Mouse (Mus musculus) midbrain, embryonic 14.5 days (tissue): ENCODE results near the gene Spaca9. TPM values are rescaled to one million over a fixed set of nuclear protein-coding genes. Genes with fewer than 3 reads are reported as not detected.

Experiments
- ATAC-seq: fragments of 200-750 bp; cut with Nextera tagmentation; 2 replicates; pipeline ENCODE4 v1.8.0; 2017; ENCODE audit warnings: moderate number of reproducible peaks, moderate library complexity; ENCODE audit not compliant: low FRiP score, low TSS enrichment
- DNase-seq: peaks from one replicate; pipeline ENCODE4 v3.0.0-alpha.2; 2015
- H3K27ac ChIP-seq: fragments of 300-500 bp; sonication (generic); replicated peaks from 2 replicates; pipeline ENCODE4 v1.5.1; 2014; ENCODE audit warnings: mild to moderate bottlenecking, low read depth, low read length, moderate library complexity
- H3K27me3 ChIP-seq: fragments of 300-500 bp; sonication (generic); 2 replicates; pipeline ENCODE4 v1.6.1; 2014; ENCODE audit warnings: low read length, control low read depth, mixed read lengths; ENCODE audit not compliant: control insufficient read depth, insufficient read depth
- H3K36me3 ChIP-seq: fragments of 300-500 bp; sonication (generic); 2 replicates; pipeline ENCODE4 v1.6.1; 2014; ENCODE audit warnings: low read length, control low read depth; ENCODE audit not compliant: control insufficient read depth, insufficient read depth
- H3K4me1 ChIP-seq: fragments of 300-500 bp; sonication (generic); 2 replicates; pipeline ENCODE4 v1.6.1; 2014; ENCODE audit warnings: mild to moderate bottlenecking, antibody characterized with exemption, low read length, control low read depth; ENCODE audit not compliant: control insufficient read depth, insufficient read depth
- H3K4me2 ChIP-seq: fragments of 300-500 bp; sonication (generic); 2 replicates; pipeline ENCODE4 v1.6.1; 2014; ENCODE audit warnings: mild to moderate bottlenecking, low read length, moderate library complexity
- H3K4me3 ChIP-seq: fragments of 300-500 bp; sonication (generic); replicated peaks from 2 replicates; pipeline ENCODE4 v1.5.1; 2014; ENCODE audit warnings: low read depth, low read length
- H3K9ac ChIP-seq: fragments of 300-500 bp; sonication (generic); replicated peaks from 2 replicates; pipeline ENCODE4 v1.6.1; 2014; ENCODE audit warnings: mild to moderate bottlenecking, low read length, moderate library complexity
- H3K9me3 ChIP-seq: fragments of 300-500 bp; sonication (generic); 2 replicates; pipeline ENCODE4 v1.6.1; 2016; ENCODE audit warnings: low read length, control low read depth, mixed read lengths; ENCODE audit not compliant: control insufficient read depth
- WGBS: fragments of 180-500 bp; shearing (Covaris S2); extraction: QIAGEN DNeasy Blood & Tissue Kit; methylation state at CpG from one replicate; pipeline ENCODE4 v1.1.7; 2014; 5-methylcytosine and 5-hydroxymethylcytosine counted together
- polyA plus RNA-seq: library from polyadenylated mRNA; unstranded; fragments of >200 nt; fragmentation: Nextera tagmentation; extraction: Ambion mirVana; gene quantifications from 2 replicates; pipeline ENCODE4 v1.2.1, GENCODE M21; 2014

The Spaca9 gene
- polyA plus RNA-seq, 1 experiment from 2014 or later = 1.6 TPM

GRCm38 (mm10) chr2:28685895-28686294 is 13.6 kb downstream of the Spaca9 start:
- DNase-seq (no peak), ATAC-seq (no peak)
- Histone ChIP-seq H3K4me1 (no peaks in the 10 kb centered on the region), H3K4me2 (no peak overlapping the region), H3K9me3 (no peaks in the 10 kb centered on the region), H3K27ac (no peak overlapping the region), H3K36me3 (peaks cover 78% of the 10 kb centered on the region), H3K9ac (no peak overlapping the region), H3K4me3 (no peak overlapping the region), H3K27me3 (no peaks in the 10 kb centered on the region)
- 93% methylated on average over 7 of the region's 7 CpGs for WGBS

GRCm38 (mm10) chr2:28681718-28682117 is 17.8 kb downstream of the Spaca9 start:
- Histone ChIP-seq H3K9ac (no peak overlapping the region; the same call in 1 of the 2 replicates), H3K27me3 (no peaks in the 10 kb centered on the region), H3K4me2 (no peak overlapping the region), H3K4me3 (no peak overlapping the region), H3K9me3 (no peaks in the 10 kb centered on the region), H3K4me1 (no peaks in the 10 kb centered on the region), H3K27ac (no peak overlapping the region), H3K36me3 (peaks cover 95% of the 10 kb centered on the region)
- 94% methylated on average over 4 of the region's 4 CpGs for WGBS
- ATAC-seq (no peak), DNase-seq (no peak)

GRCm38 (mm10) chr2:28680710-28681109 is 18.8 kb downstream of the Spaca9 start:
- H3K4me2 ChIP-seq = no peak overlapping the region
- H3K4me1 ChIP-seq = no peaks in the 10 kb centered on the region
- WGBS = 20% methylated on average over 4 of the region's 4 CpGs
- no peak overlapping the region for H3K4me3 ChIP-seq
- H3K36me3 ChIP-seq = peaks cover 95% of the 10 kb centered on the region
- no peak overlapping the region for H3K27ac ChIP-seq
- H3K27me3 ChIP-seq = no peaks in the 10 kb centered on the region
- DNase-seq (peak; percentile 78), ATAC-seq (no peak)
- H3K9ac ChIP-seq = no peak overlapping the region
- no peaks in the 10 kb centered on the region for H3K9me3 ChIP-seq

- Histone ChIP-seq H3K4me1 (no peaks in the 10 kb centered on the region), H3K4me2 (no peak overlapping the region), H3K9ac (no peak overlapping the region), H3K9me3 (no peaks in the 10 kb centered on the region), H3K36me3 (peaks cover 95% of the 10 kb centered on the region), H3K27ac (no peak overlapping the region), H3K4me3 (no peak overlapping the region), H3K27me3 (no peaks in the 10 kb centered on the region)
- WGBS = 94% methylated on average over 8 of the region's 8 CpGs
- ATAC-seq = no peak
- no peak for DNase-seq
Observed at GRCm38 (mm10) chr2:28676005-28676404, 23.5 kb downstream of the Spaca9 start.

GRCm38 (mm10) chr2:28671438-28671837 is 28.1 kb downstream of the Spaca9 start:
- Histone ChIP-seq H3K4me1 (no peaks in the 10 kb centered on the region), H3K9me3 (no peaks in the 10 kb centered on the region), H3K36me3 (peaks cover 95% of the 10 kb centered on the region), H3K27me3 (no peaks in the 10 kb centered on the region), H3K4me2 (no peak overlapping the region), H3K9ac (no peak overlapping the region), H3K27ac (no peak overlapping the region), H3K4me3 (no peak overlapping the region)
- no peak for DNase-seq
- no peak for ATAC-seq
- WGBS = 98% methylated on average over 2 of the region's 2 CpGs

- Histone ChIP-seq H3K4me2 (no peak overlapping the region), H3K4me1 (no peaks in the 10 kb centered on the region), H3K27ac (no peak overlapping the region), H3K27me3 (no peaks in the 10 kb centered on the region), H3K36me3 (peaks cover 95% of the 10 kb centered on the region), H3K4me3 (no peak overlapping the region), H3K9me3 (no peaks in the 10 kb centered on the region), H3K9ac (no peak overlapping the region)
- DNase-seq (no peak), ATAC-seq (no peak)
- WGBS = 90% methylated on average over 3 of the region's 3 CpGs
Observed at GRCm38 (mm10) chr2:28665818-28666217, 33.7 kb downstream of the Spaca9 start.

- peaks cover 98% of the 10 kb centered on the region for H3K36me3 ChIP-seq
- ATAC-seq (no peak), DNase-seq (no peak)
- no peaks in the 10 kb centered on the region for H3K27me3 ChIP-seq
- H3K4me3 ChIP-seq = no peak overlapping the region
- H3K9me3 ChIP-seq = no peaks in the 10 kb centered on the region
- H3K27ac ChIP-seq = no peak overlapping the region
- 98% methylated on average over 3 of the region's 3 CpGs for WGBS
- no peak overlapping the region for H3K9ac ChIP-seq
- H3K4me1 ChIP-seq = no peaks in the 10 kb centered on the region
- no peak overlapping the region for H3K4me2 ChIP-seq
Observed at GRCm38 (mm10) chr2:28662891-28663290, 36.6 kb downstream of the Spaca9 start.

GRCm38 (mm10) chr2:28656216-28656615 is 43.3 kb downstream of the Spaca9 start:
- WGBS = 80% methylated on average over 8 of the region's 8 CpGs
- H3K9ac ChIP-seq = no peak overlapping the region
- H3K27me3 ChIP-seq = no peaks in the 10 kb centered on the region

GRCm38 (mm10) chr2:28654295-28654694 is 45.2 kb downstream of the Spaca9 start:
- Histone ChIP-seq H3K4me1 (no peaks in the 10 kb centered on the region), H3K36me3 (peaks cover 33% of the 10 kb centered on the region), H3K4me3 (no peak overlapping the region), H3K27ac (no peak overlapping the region), H3K4me2 (no peak overlapping the region), H3K27me3 (no peaks in the 10 kb centered on the region), H3K9me3 (no peaks in the 10 kb centered on the region), H3K9ac (no peak overlapping the region)
- ATAC-seq (no peak), DNase-seq (no peak)
- WGBS = 63% methylated on average over 2 of the region's 2 CpGs

More at GRCm38 (mm10) chr2:28656216-28656615, 43.3 kb downstream of the Spaca9 start:
- ATAC-seq (no peak), DNase-seq (no peak)
- H3K36me3 ChIP-seq = peaks cover 52% of the 10 kb centered on the region
- no peak overlapping the region for H3K27ac ChIP-seq
- H3K4me1 ChIP-seq = no peaks in the 10 kb centered on the region
- H3K4me2 ChIP-seq = no peak overlapping the region
- no peak overlapping the region for H3K4me3 ChIP-seq
- no peaks in the 10 kb centered on the region for H3K9me3 ChIP-seq
